Mouse (Mus musculus) limb, embryonic 11.5 days (tissue): ENCODE data around the gene 1190007I07Rik. TPM values are rescaled to one million over a fixed set of nuclear protein-coding genes. Genes with fewer than 3 reads are reported as not detected.
"Not testable (repeated sequence)": the region's sequence is repeated elsewhere in the genome, so short reads cannot be mapped to it uniquely, and the experiment has no call there.

Source experiments
- ATAC-seq: fragments of 200-750 bp; cut with Nextera tagmentation; 2 replicates; pipeline ENCODE4 v1.8.0; 2017; ENCODE audit warnings: low read depth; ENCODE audit not compliant: insufficient number of reproducible peaks, low FRiP score, low TSS enrichment
- DNase-seq: peaks from one replicate; pipeline ENCODE4 v3.0.0-alpha.2; 2015; ENCODE audit warnings: low spot score
- H3K27ac ChIP-seq: fragments of 300-500 bp; sonication (generic); replicated peaks from 2 replicates; pipeline ENCODE4 v1.5.1; 2014; ENCODE audit warnings: low read depth, mild to moderate bottlenecking, low read length
- H3K27me3 ChIP-seq: fragments of 300-500 bp; sonication (generic); 2 replicates; pipeline ENCODE4 v1.6.1; 2014; ENCODE audit warnings: mild to moderate bottlenecking, low read length, mixed read lengths; ENCODE audit not compliant: control insufficient read depth, insufficient read depth
- H3K36me3 ChIP-seq: fragments of 300-500 bp; sonication (generic); 2 replicates; pipeline ENCODE4 v1.6.1; 2014; ENCODE audit warnings: mild to moderate bottlenecking, low read length, moderate library complexity, mixed read lengths; ENCODE audit not compliant: control insufficient read depth, insufficient read depth
- H3K4me1 ChIP-seq: fragments of 300-500 bp; sonication (generic); 2 replicates; pipeline ENCODE4 v1.6.1; 2014; ENCODE audit warnings: low read length, mixed read lengths; ENCODE audit not compliant: control insufficient read depth, insufficient read depth
- H3K4me2 ChIP-seq: fragments of 300-500 bp; sonication (generic); 2 replicates; pipeline ENCODE4 v1.6.1; 2014; ENCODE audit warnings: low read depth, mild to moderate bottlenecking, moderate library complexity; ENCODE audit not compliant: severe bottlenecking
- H3K4me3 ChIP-seq: fragments of 300-500 bp; sonication (generic); 2 replicates; pipeline ENCODE4 v1.5.1; 2014; ENCODE audit warnings: low read depth, low read length
- H3K9ac ChIP-seq: fragments of 300-500 bp; sonication (generic); 2 replicates; pipeline ENCODE4 v1.6.1; 2014; ENCODE audit warnings: mild to moderate bottlenecking, low read length
- H3K9me3 ChIP-seq: fragments of 300-500 bp; sonication (generic); 2 replicates; pipeline ENCODE4 v1.6.1; 2016; ENCODE audit warnings: low read length; ENCODE audit not compliant: control insufficient read depth
- WGBS: fragments of 180-500 bp; shearing (Covaris S2); extraction: QIAGEN DNeasy Blood & Tissue Kit; methylation state at CpG from one replicate; pipeline ENCODE4 v1.1.7; 2014; 5-methylcytosine and 5-hydroxymethylcytosine counted together
- polyA plus RNA-seq: library from polyadenylated mRNA; unstranded; fragments of >200 nt; fragmentation: Nextera tagmentation; extraction: Ambion mirVana; gene quantifications from 2 replicates; pipeline ENCODE4 v1.2.1, GENCODE M21; 2014

The 1190007I07Rik gene
- polyA plus RNA-seq, 1 experiment from 2014 or later, result 49.0 TPM

DNA sequence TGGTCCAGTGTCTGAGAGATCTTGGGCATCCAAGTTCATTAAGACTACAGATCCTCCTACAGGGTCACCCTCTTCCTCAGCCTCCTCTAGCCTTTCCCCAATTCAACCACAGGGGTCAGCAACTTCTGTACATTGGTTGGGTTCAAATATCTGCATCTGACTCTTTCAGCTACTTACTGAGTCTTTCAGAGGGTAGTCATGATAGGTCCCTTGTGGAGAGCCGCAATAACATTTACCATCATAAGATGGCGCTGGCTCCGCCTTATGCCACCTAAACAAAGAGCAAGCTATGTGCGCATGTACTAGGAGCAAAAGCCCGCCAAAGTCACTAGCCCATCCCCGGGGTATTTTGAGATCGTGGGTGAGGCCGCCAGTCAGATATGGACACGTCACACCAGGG lies 33.4 kb downstream of the 1190007I07Rik start:
- not testable (repeated sequence) for H3K9me3 ChIP-seq, ATAC-seq, H3K4me2 ChIP-seq, H3K27me3 ChIP-seq, H3K27ac ChIP-seq, H3K9ac ChIP-seq, DNase-seq, H3K4me3 ChIP-seq, H3K4me1 ChIP-seq, H3K36me3 ChIP-seq
- WGBS, result 85% methylated on average over 9 of the region's 9 CpGs

GRCm38 (mm10) chr10:82571091-82571490 lies 51.9 kb downstream of the 1190007I07Rik start:
- H3K4me1 ChIP-seq, H3K4me3 ChIP-seq, ATAC-seq, H3K9me3 ChIP-seq, DNase-seq, H3K27ac ChIP-seq, H3K9ac ChIP-seq, H3K36me3 ChIP-seq, H3K4me2 ChIP-seq, H3K27me3 ChIP-seq: not testable (repeated sequence)
- WGBS, result 95% methylated on average over 11 of the region's 11 CpGs

Other genes starting within 250 kb of the 1190007I07Rik start
- not detected in 2 replicates for gene Gm1553, start 130.6 kb downstream of the 1190007I07Rik start, polyA plus RNA-seq
- gene Tdg, start 6.6 kb upstream of the 1190007I07Rik start, polyA plus RNA-seq, result 250 and 262 TPM in 2 replicates
- gene Glt8d2, start 67.4 kb upstream of the 1190007I07Rik start, polyA plus RNA-seq, result 5.1 and 6.2 TPM in 2 replicates
- 32.2 and 33.6 TPM in 2 replicates for gene Hcfc2, start 72.9 kb upstream of the 1190007I07Rik start, polyA plus RNA-seq
- gene Nfyb, start 140.9 kb upstream of the 1190007I07Rik start, polyA plus RNA-seq, result 74.4 and 84.4 TPM in 2 replicates
- 170 and 176 TPM in 2 replicates for gene Txnrd1, start 210.7 kb upstream of the 1190007I07Rik start, polyA plus RNA-seq
- gene Eid3, start 243.4 kb upstream of the 1190007I07Rik start, polyA plus RNA-seq, result 0.52 and 0.62 TPM in 2 replicates